Mouse (Mus musculus) liver (tissue): ENCODE measurements around the gene Rell1.
A peak's percentile ranks its signal among the peaks of the same experiment; 100 is the strongest.
"Not testable (repeated sequence)": the region's sequence is repeated elsewhere in the genome, so short reads cannot be mapped to it uniquely, and the experiment has no call there.

Experiments used
- DNase-seq: peaks from one replicate; pipeline ENCODE4 v3.0.0-alpha.2; 2020; ENCODE audit warnings: mixed read lengths

Gene Rell1

DNA sequence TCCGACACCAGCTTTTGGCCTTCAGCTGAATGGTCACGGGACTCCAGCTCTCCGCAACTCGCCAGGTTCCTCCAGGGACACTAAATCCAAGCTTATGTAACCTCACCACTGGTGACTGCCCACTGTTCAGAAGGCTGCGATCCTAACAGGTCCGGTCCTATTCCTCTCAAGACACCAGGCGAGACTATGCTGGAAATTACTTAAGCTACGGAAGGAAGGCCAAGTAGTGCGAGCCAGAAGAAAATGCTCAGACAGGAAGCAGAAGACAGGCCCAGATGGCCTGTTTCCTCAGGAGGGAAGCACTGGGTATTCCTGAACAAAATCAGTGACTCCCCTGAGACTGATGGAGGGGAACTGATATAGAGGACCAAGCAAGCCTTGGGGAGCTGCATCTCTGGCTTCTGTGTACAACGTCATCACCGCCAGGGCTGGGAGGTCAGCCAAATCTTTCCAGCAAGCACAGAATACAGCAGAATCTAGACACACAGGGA is 17.2 kb downstream of the Rell1 start:
- DNase-seq, result no peak

DNA sequence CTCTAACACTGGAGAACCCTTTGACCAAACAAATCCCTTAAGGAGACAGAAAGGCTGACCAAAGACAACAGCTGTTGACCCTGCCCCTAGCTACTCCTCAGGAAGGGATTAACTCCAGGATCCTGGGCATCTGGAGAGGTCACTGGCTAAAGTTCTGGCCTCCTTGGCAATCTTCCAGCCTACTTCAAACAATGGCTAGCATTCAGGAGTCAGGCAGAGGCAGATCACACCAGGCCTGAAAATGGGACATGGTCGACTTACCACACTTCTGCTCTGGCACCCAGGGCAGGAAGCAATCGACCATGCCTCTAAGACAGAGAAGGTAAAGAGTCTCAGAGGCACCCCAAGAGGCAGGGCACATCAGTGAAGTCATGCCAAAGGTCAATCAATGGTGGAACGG is 19.5 kb downstream of the Rell1 start:
- DNase-seq, result no peak

DNA sequence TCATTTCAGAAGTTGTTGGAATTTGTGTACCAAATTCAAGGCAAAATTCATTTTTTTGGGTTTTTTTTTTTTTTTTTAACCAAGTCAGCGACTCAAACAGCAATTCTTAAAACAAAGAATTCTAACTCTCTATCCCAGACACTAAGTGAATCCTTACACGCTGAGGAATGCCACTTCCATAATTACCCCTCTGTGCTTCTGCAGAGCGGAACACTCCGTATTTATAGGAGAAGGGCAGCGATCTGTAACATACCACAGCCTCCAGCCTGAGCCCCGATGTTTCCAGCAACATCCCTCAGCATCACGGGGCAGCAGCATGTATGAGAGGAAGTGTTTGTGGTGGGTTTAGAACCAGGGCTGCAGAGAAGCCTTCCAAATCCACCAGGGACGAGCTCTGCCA is 21.2 kb downstream of the Rell1 start:
- DNase-seq, result no peak

DNA sequence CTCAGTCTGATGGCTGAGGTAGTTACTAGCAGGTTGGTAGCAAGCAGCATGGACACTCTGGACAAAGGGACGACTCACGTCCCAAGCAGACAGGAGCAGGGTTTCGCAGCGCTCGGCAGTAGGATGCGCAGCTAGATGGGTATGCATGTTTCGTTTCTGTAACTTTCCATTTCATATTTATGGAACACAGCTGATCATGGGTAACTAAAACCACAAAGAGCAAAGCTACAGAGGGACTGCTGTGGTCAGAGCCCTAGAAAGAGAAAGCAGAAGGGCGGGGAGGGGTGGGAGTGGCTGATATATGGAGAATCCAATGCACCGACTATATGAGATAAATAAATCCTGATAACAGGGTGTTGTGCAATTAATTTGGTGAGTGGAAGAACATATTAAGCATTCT is 25.4 kb downstream of the Rell1 start:
- DNase-seq, result no peak

DNA sequence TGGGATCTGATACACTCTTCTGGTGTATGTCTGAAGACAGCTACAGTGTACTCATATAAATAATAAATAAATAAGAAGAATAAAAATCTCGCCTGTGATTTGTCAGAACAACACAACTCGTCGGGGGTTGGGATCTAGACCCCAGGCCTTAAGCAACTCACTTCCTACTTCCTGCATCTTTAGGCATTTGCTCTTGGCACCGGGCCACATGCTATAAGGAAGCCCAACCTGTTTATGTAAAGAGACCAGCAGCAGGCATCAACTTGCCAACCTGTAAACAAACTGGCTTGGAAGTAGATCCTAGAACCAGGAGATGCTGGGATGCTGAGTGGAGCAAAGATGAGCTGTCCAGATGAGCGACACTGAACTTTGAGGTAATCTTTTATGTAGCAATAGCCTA is 26.8 kb downstream of the Rell1 start:
- no peak for DNase-seq

DNA sequence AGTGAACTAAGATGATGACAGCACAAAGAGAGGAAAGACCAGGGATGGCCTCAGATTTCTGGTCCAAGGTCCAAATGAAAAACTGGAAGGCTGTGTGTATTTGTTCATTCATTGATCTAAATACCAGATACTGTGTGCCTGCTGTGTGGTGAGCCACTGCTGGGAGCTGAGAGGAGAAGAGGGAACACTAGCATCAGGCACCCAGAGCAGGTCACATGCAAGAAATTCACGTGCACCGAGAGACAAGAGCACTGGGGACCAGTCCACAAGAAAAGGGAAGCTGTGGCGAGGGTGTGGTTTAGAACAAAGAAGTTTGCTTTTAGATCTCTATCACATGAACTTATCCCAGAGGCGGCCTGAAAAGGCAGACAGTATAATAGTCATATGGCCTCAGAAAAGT is 30.1 kb downstream of the Rell1 start:
- DNase-seq, result peak; percentile 39

DNA sequence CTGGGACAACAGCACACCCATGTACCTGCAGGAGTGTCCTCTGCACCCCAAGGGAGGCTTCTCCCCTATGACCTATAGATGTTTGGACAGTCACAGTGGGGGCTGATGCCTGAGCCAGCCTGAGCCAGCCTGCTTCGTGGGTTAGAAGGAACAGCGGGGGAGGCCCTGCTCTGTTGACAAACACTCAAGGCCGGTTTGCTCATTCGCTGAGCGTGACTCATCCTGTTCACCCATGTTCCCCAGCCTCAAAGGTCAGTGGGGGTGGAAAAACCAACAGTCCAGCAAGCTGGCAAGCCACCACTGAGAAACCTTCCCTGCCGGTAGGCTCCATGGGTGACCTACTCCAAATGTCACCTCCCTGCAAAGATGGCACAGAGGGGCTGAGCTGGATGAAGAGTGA is 32.0 kb downstream of the Rell1 start:
- peak; percentile 63 for DNase-seq

DNA sequence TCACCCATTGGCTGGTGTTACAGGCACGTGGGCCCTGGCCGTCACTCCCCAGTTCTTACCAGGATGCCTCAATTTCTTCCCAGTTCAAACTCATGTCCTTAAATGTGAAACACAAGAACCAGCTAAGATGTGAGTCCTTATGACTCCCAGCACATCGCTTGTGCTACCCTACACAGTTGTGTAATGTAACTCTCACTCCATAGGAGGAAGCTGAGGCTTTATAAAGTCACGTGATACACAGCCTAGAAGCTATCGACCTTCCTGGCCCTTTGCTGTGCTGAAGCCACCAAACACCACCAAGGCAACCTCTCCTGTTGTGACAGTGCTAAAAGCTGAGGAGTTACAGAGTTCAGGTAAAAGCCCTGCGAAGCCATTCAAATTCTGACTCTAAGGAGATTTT is 33.1 kb downstream of the Rell1 start:
- no peak for DNase-seq

DNA sequence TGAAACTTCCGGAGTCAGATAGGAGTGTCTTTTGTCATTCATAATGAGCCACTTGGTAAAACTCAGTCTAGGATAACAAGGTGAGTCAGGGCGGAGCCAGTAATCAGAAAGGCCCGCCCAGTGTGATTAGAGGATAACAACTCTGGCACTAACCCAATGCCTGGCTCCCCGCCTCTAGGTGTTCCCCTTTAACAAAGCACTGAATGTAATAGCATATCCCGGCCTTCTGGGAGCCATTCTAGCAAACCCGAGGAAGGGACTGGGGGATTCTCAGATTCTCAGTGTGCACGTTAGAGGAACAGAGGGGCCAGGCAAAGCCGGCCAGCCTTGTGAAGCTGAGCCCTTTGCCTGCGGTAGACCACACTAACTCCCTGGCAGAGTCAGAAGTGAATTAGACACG is 35.9 kb downstream of the Rell1 start:
- no peak for DNase-seq

DNA sequence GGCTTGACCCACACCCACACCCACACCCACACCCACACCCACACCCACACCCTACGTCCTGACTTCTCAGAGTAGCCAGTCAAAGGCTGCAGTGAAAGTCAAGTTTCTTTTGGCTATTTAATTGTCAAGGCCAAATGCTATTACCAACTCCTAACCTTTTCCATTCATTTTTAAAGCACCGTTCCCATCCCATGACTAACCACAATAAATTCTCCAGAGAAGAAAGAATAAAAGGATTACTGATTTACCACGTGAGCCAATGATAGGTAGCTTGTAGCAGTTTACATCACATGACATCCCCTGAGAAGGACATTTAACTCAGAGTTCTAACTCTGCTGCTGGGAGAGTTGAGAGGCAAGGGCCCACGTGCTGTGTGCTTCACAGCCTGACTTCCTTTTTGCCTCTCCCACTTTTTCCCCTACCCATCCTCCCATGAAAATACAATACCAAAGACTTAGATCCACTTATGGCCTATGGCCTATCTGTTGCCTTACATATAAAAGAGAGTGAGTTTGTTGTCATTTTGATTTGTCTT is 37.8 kb downstream of the Rell1 start:
- DNase-seq, result no peak

DNA sequence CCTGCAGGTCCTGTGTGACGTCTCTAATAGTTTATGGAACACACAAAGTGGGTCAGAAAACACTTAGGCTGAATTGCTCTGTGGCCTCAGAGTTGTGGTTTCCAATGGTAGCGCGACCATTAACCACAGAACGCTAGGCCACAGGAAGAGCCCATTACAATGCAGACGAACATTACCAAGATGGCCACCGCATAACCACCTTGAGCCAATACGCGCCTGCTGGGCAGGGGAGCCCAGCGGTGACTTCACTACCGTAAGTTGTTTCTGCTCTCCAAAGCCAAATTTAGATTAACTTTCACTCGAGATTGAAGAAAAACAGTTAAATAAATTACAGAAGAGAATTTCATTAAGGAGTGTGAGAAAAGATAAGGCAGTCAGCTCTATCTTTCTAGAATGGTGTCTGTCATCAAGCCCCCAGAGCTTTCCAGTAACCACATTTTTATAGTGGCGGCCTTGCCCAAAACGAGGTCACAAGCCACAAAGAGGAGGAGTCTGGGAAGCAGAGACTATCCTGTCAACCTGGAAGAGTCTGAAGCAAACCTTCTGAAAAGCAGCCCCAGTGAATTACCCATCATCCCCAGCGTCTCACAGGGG is 43.6 kb downstream of the Rell1 start:
- no peak for DNase-seq

DNA sequence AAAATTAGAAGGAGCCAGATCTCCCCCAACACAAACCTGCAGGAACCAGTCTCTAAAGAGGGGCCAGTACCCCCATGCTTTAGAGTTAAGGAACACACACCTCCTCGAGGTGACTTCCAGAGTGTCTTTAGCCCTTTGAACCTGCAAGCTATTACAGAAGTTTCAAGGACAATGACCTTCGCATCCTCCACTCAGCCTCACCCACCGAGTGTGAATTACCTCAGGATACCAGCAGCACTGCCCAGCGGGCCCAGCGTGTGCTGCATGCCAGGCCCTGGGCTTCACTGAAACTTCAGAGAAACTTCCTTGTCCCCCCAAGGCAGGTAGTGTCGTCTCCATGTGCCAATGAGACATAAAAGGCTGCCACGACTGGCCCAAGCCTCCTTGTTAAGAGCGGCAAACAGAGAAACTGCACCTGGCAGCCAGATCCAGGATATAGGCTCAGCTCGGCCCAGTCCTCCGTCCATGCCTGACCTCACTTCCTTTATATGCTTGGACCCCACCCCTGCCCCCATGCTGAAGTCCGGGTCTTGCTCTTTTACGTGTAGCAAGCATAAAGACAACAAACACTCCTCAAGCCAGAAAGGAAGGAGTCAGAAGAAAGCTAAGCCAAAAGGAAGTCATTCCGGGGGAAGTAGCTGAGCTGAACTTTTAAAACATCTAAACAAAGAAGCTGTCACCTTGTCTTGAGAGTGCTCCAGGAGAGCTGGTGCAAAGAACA is 45.2 kb downstream of the Rell1 start:
- no peak for DNase-seq

DNA sequence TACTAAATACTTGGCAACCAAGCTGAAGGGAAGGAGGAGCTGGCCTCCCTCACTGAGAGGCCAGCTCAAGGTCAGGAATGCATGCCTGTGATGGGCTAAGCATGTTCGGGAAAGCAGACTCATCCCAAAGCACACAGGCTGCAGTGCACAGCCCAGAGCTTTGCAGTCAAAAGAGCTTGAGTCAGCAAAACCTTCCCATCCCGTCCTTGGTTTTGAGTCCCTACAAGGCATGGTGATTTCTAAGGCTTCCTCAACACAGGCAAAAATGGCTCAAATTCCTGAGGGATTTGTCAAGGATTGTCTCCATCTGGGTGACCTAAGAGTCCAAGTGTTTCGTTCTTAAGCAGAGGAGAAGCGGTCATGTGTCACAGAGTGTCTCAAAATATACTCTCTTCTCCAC is 50.5 kb downstream of the Rell1 start:
- DNase-seq, result no peak

DNA sequence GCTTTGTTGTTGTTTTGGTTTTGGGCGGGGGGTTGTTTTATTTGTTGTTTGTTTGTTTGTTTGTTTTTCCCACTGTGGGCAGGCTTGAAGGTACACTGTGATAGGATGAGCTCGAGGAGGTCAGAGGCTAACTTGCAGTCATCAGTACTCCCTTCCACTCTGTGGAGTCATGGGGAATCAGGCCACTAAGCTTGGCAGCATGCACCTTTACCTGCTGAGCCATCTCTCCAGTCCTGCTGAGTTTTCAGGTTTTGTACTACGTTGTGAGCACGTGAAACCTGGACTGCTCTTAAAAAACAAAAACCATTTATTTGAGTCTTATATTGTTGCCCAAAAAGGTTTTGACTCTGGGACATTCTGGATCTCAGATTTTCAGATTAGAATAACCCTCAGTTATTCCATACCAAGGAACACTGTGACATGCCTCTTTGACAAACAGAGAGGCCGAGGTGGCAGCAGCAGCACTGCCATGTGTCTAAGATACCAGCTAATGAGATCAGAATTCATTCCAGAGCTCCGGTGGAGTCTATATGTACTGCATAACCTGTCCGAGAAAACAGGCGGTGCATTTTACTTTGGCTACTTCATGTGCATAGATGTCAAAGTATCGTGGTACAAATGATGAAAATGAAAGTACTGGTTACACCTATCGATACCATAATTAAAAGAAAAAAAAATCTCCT is 52.1 kb downstream of the Rell1 start:
- no peak for DNase-seq

DNA sequence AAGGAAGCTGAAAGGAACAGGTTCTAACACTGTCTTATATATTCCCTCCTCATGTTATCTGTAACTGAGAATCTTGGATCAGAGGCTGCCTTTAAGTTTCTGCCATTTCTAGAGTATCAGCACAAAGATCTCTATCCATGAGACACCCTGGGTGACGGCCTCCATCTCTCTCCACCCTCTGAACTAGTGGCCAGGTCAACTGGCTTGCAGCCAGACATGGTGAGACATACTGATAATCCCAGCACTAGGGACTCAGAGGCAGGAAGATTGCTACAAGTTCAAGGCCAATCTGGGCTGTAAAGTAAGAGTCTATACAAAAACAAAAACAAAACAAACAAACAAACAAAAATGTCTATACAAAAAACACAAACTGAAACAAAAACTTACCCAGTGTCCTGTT is 53.8 kb downstream of the Rell1 start:
- no peak for DNase-seq

DNA sequence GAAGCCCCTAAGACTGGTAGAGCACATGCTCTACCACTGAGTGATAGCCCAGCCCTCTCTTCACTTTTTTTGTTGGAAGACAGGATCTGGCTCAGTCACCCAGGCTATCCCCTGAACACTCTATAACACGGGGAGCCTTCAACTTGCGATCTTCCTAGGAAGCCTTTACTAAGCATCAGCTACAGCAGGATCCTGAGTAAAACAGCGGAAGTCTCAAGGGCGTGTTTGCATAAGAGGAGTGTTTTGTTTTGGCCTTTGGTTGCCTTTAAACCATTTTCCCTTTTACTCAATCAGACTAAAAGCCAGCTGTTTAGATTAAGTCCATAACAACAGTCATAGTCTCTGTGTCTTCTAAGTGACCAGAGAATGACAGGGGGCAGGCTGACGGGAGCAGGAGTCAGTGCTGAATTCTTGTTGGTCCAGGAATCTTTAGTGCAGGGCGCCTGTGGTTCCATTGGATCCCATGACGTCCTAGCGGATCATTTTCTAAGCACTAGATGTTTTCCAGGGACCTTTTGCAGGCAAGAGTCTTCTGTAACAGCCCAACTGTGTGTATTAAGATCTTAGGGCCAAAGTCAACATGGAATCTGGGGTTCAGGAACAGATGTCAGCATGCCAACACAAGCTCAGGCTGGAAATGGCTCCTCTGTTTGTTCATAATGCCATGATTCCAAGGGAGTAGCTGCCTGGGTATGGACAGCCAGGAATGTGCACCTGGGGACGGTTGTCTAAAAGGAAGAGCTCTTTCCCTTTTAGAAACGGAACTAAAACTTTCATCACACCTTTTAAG is 58.3 kb downstream of the Rell1 start:
- no peak for DNase-seq

DNA sequence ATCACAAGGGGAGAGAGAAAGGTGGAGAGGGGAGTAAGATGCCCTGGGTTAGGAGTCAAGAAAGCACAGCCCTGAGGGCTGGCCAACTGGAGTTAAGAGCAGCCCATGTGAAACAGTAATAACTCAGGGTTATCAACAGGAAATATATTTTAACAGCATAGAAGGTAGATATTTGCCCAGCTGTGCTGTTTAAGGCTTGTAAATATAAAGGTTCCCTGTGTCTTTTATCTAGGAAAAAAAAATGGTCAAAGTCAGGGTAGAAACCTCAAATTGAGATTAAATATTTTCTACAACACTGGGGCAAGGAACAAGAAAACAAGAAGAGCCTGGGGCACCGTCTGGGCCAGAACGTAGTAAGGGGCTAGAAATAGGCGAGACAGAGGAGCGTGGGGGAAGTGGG is 61.2 kb downstream of the Rell1 start:
- no peak for DNase-seq

DNA sequence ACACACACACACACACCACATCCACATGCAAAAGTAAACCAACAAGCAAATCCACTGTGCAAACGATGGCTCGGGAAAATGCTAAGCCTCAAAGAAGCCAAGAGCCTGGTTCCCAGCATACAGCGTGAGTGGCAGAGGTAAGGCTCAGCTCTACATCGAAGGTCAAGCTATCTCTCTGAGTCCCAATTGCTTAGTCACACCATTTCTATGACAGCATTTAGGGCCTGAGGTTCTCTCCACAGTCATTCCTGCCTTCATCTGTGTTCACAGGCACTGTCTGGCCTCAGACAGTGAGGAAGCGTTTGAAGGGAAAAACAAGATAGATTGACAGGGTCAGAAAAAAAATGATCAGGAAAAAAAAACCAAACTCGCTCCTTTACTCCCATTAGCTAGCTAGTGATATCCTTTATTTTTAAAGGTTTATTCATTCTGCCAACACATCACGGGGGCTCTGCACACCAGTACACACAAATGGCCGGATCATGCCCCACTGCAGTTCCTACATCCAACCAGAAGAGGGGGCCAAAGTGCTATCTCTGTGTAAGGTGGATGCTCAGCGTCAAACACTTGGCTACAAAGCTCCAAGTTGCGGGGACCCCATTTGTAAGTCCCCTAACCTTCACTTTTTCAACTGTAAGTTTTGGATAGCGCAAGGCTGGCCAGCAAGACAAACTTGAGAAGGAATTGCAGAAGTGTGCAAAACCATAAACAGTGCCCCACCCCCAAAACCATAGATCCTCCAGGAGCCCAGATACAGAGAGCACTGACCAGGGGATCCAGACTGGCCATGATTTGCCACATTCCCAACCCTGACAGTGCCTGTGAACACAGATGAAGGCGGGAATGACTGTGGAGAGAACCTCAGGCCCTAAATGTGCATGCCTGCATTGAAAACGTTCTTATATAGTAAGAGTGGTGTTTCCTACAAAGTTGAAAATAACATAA is 62.3 kb downstream of the Rell1 start:
- DNase-seq, result peak; percentile 75

DNA sequence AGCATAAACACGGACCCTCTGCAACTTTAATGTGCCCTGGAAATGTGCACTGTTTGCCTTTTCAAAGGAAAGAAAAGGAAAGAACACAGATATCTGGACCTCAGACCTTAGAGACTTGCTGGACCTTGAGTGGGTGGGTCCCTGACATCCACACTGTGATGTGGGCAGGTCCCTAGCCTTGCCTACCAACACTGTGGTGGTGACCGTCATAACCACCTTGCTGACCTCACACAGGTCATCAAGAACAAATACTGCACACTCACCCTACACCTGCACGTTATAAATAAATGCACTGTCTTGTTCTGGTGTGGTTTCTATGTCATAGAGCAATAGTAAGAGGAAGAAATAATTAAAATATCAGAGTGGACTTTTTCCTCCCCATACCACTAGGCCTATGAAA is 65.4 kb downstream of the Rell1 start:
- no peak for DNase-seq

DNA sequence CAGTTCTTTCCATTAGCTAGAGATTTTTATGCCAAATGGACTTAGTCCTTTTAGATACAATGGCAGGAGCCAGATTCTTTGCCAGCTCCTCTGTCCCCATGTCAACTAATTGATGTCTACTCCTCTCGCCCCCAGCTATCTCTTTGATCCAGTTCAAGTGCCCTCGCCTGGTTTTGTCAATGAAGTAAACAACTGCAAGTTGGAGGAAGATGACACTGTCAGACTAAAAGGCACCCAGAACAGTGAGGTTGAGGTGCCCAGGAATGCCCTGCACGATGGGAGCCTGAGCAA is 70.9 kb downstream of the Rell1 start:
- DNase-seq, result no peak

DNA sequence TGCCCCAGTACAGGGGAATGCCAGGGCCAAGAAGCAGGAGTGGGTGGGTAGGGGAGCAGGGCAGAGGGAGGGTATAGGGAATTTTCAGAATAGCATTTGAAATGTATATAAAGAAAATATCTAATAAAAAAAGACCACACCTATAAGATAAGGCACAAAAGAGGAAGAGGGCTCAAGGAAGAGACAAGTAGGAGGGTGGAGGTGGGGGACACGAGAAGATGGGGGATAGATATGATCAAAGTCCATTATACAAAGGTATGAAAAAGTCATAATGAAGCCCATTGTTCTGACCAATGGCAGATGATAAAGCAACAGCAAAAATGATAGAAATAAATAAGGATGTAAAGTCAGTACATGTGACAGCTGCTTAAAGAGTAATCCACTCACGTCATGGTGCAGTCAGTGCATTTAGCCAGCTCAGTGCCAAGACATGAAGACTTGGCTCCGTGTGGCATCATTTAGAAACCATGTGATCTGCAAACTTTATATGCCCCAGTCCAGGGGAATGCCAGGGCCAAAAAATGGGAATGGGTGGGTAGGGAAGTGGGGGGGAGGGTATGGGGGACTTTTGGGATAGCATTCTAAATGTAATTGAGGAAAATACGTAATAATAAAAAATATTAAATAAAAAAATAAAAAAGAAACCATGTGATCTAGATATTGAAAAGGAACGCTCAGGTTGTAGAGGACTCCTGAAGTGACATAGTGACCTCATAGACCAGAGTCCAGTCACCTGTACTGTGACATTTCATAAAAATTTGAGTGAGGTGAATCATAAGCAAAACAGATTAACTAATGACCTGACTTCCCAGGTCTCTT is 71.5 kb downstream of the Rell1 start:
- not testable (repeated sequence) for DNase-seq
